Mouse (Mus musculus): ENCODE measurements around the gene Slc38a4. TPM values are rescaled to one million over a fixed set of nuclear protein-coding genes. Genes with fewer than 3 reads are reported as not detected.

Slc38a4 gene
- polyA plus RNA-seq (2017; shearing (Covaris generic)), result not detected

DNA sequence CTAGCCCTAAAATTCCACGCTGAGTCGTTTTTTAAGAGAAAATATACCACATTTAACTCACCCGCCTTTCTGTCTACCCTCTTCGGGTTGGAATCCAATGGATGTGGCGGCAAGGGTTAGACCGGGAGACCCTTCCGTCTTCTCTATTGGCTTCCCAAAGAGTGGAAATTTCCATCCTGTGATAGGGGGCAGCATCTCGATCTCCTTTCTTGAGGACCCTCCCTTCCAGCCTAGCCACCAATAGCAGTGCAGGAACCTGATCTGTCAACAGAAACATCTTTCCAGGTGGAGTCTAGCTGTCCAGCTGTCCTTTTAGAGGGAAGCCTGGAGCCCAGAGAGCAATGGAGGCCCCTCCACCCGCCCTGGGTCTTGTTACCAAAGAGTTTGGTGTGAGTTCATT lies at the start of gene Slc38a4:
TSS of gene Slc38a4 (minus strand) at position 163 of the 400 bp plus-strand sequence.

Other genes with a start within 250 kb of the Slc38a4 start
- gene Pced1b, start 191.2 kb upstream of the Slc38a4 start, polyA plus RNA-seq (2017; shearing (Covaris generic)), result 44.7 TPM
- 7.0 TPM for gene Amigo2, start 191.3 kb upstream of the Slc38a4 start, polyA plus RNA-seq (2017; shearing (Covaris generic))